Mouse (Mus musculus) MEL (cell line): ENCODE measurements at regions not wholly inside any gene's neighbourhood (a gene's known extent, or its start where the extent isn't known, plus 50 kb on each side); places are given as distances from the start of the nearest gene placed in this dataset.

ENCODE experiments used
- CHD2 ChIP-seq: IDR thresholded peaks from 2 replicates; pipeline ENCODE4 v1.6.1; 2011; ENCODE audit warnings: low read length, improper control_type of control experiment
- CTCF ChIP-seq, 3 experiments: IDR thresholded peaks in 2 of 3; conservative IDR thresholded peaks in 1 of 3; 2 replicates each; pipeline ENCODE4 v1.5.1; 2011 to 2012; ENCODE audit warnings: low read length in 3 of 3, low read depth in 2 of 3, mild to moderate bottlenecking in 2 of 3, improper control_type of control experiment in 1 of 3, inconsistent platforms in 1 of 3, mixed read lengths in 1 of 3, moderate library complexity in 1 of 3; ENCODE audit not compliant: control insufficient read depth in 1 of 3, insufficient read depth in 1 of 3, poor library complexity in 1 of 3, severe bottlenecking in 1 of 3
- E2F4 ChIP-seq: IDR thresholded peaks from 2 replicates; pipeline ENCODE4 v1.6.1; 2011; ENCODE audit warnings: low read depth, low read length, improper control_type of control experiment, borderline replicate concordance
- EP300 ChIP-seq, 2 experiments: IDR thresholded peaks; 2 replicates each; pipeline ENCODE4 v1.6.1; 2011; ENCODE audit warnings: improper control_type of control experiment in 2 of 2, low read length in 2 of 2, low read depth in 1 of 2, mild to moderate bottlenecking in 1 of 2
- MYC ChIP-seq: IDR thresholded peaks from 2 replicates; pipeline ENCODE4 v1.6.1; 2011; ENCODE audit warnings: low read depth, mild to moderate bottlenecking, low read length, improper control_type of control experiment, moderate library complexity
- NELFE ChIP-seq: IDR thresholded peaks from 2 replicates; pipeline ENCODE4 v1.6.1; 2011; ENCODE audit warnings: low read depth, low read length, improper control_type of control experiment
- POLR2A ChIP-seq, 2 experiments: IDR thresholded peaks; 2 replicates each; pipeline ENCODE4 v1.6.1; 2011 to 2012; ENCODE audit warnings: low read length in 2 of 2, mild to moderate bottlenecking in 2 of 2, control low read depth in 1 of 2, improper control_type of control experiment in 1 of 2, low read depth in 1 of 2, moderate library complexity in 1 of 2; ENCODE audit not compliant: control insufficient read depth in 1 of 2, insufficient read depth in 1 of 2, poor library complexity in 1 of 2
- RCOR1 ChIP-seq: IDR thresholded peaks from 2 replicates; pipeline ENCODE4 v1.6.1; 2012; ENCODE audit warnings: low read depth, mild to moderate bottlenecking, inconsistent platforms, low read length, improper control_type of control experiment
- SIN3A ChIP-seq: IDR thresholded peaks from 2 replicates; pipeline ENCODE4 v1.6.1; 2012; ENCODE audit warnings: low read length, improper control_type of control experiment, inconsistent platforms
- UBTF ChIP-seq: IDR thresholded peaks from 2 replicates; pipeline ENCODE4 v1.6.1; 2012; ENCODE audit warnings: low read depth, mild to moderate bottlenecking, inconsistent platforms, low read length, improper control_type of control experiment, moderate library complexity, borderline replicate concordance; ENCODE audit not compliant: insufficient read depth
- USF1 ChIP-seq: IDR thresholded peaks from 2 replicates; pipeline ENCODE4 v1.6.1; 2014; ENCODE audit warnings: low read depth, mild to moderate bottlenecking, inconsistent platforms, low read length, improper control_type of control experiment, moderate library complexity
- ZKSCAN1 ChIP-seq: IDR thresholded peaks from 2 replicates; pipeline ENCODE4 v1.6.1; 2012; ENCODE audit warnings: low read depth, mild to moderate bottlenecking, inconsistent platforms, low read length, improper control_type of control experiment, moderate library complexity

- TF ChIP-seq CTCF (IDR thresholded peaks at IDR 0.05 in 2 of 3, conservative IDR thresholded peaks at IDR 0.05 in 1 of 3; ENCODE audit: control insufficient read depth in 1 of 3, insufficient read depth in 1 of 3, low read depth in 2 of 3, low read length in 3 of 3, poor library complexity in 1 of 3, severe bottlenecking in 1 of 3) (no peak), POLR2A (IDR thresholded peaks at IDR 0.05; ENCODE audit: control insufficient read depth in 1 of 2, insufficient read depth in 1 of 2, low read depth in 1 of 2, low read length in 2 of 2, poor library complexity in 1 of 2) (no peak), NELFE (no peak), E2F4 (no peak), MYC (no peak), EP300 (IDR thresholded peaks at IDR 0.05; ENCODE audit: low read depth in 1 of 2, low read length in 2 of 2) (no peak), SIN3A (no peak), USF1 (no peak), RCOR1 (no peak), CHD2 (no peak), UBTF (no peak), ZKSCAN1 (no peak)
Observed at GRCm38 (mm10) chr10:98800949-98801348, 113.3 kb upstream of the Atp2b1 start.
